Mouse (Mus musculus) liver, adult 2 months (tissue): Measurements from ENCODE around the gene Itk.

ENCODE experiments used
- CTCF ChIP-seq: fragments of 200-500 bp; IDR thresholded peaks from 2 replicates; pipeline ENCODE4 v1.5.1; 2011; ENCODE audit warnings: low read depth, low read length, control low read depth
- POLR2A ChIP-seq: fragments of 200-500 bp; IDR thresholded peaks from 2 replicates; pipeline ENCODE4 v1.6.1; 2011; ENCODE audit warnings: low read length, control low read depth; ENCODE audit not compliant: insufficient read depth; ENCODE audit errors: extremely low read depth

GRCm38 (mm10) chr11:46395698-46396097 is 6.4 kb upstream of the Itk start:
- TF ChIP-seq CTCF, result no peak
- TF ChIP-seq POLR2A, result no peak
